Mouse (Mus musculus): Measurements from ENCODE around the gene Zfp456. TPM values are rescaled to one million over a fixed set of nuclear protein-coding genes. Genes with fewer than 3 reads are reported as not detected.
"Not testable (repeated sequence)": the region's sequence is repeated elsewhere in the genome, so short reads cannot be mapped to it uniquely, and the experiment has no call there.

Gene Zfp456
- total RNA-seq (2021), result under 1 TPM; 0.77 to 0.88 TPM

- DNase-seq, result peak; percentile 36 to 44
Observed at GRCm38 (mm10) chr13:67375050-67375911, at the start of gene Zfp456, which contains the start of gene Gm28041. Gene Zfp456, minus strand, starts transcription at chr13:67375810. Gene Gm28041, minus strand, starts transcription at chr13:67375733.

- DNase-seq, result not testable (repeated sequence)
Observed at GRCm38 (mm10) chr13:67422532-67422931, 46.9 kb upstream of the Zfp456 start.

GRCm38 (mm10) chr13:67421207-67421857 is 45.7 kb upstream of the Zfp456 start, which contains the start of gene Zfp459:
Gene Zfp459, minus strand, starts transcription at chr13:67421418.
- DNase-seq, result peak; percentile 19 to 25

- no peak for DNase-seq
Observed at GRCm38 (mm10) chr13:67420558-67421206, 45.1 kb upstream of the Zfp456 start.

GRCm38 (mm10) chr13:67416811-67417210 is 41.2 kb upstream of the Zfp456 start:
- DNase-seq, result no peak

GRCm38 (mm10) chr13:67415759-67416158 is 40.1 kb upstream of the Zfp456 start:
- DNase-seq, result no peak

GRCm38 (mm10) chr13:67413634-67414033 is 38.0 kb upstream of the Zfp456 start:
- not testable (repeated sequence) for DNase-seq

- peak; percentile 53 to 63 for DNase-seq
Observed at GRCm38 (mm10) chr13:67399183-67399903, 23.7 kb upstream of the Zfp456 start, which contains the start of gene Zfp429. Gene Zfp429, minus strand, starts transcription at chr13:67399819.

- DNase-seq, result not testable (repeated sequence)
Observed at GRCm38 (mm10) chr13:67376255-67376654, 645 bp upstream of the Zfp456 start.

GRCm38 (mm10) chr13:67360131-67360744 is 15.4 kb downstream of the Zfp456 start, which contains the start of the genes Gm28044 and Zfp953:
Gene Gm28044, minus strand, starts transcription at chr13:67360536.
Gene Zfp953, minus strand, starts transcription at chr13:67360605.
- DNase-seq, result peak; percentile 86 to 89

GRCm38 (mm10) chr13:67351854-67352253 is 23.8 kb downstream of the Zfp456 start:
- no peak for DNase-seq

- no peak for DNase-seq
Observed at GRCm38 (mm10) chr13:67343422-67343821, 32.2 kb downstream of the Zfp456 start.

GRCm38 (mm10) chr13:67332877-67333276 is 42.7 kb downstream of the Zfp456 start:
- no peak for DNase-seq

- DNase-seq, result peak; percentile 75 to 77
Observed at GRCm38 (mm10) chr13:67332019-67332724, 43.4 kb downstream of the Zfp456 start, which contains the start of gene Zfp595. Gene Zfp595, minus strand, starts transcription at chr13:67332570.

Other genes starting within 250 kb of the Zfp456 start
- 1 to 10 TPM; 5.1 to 5.8 TPM for gene Rsl1, start 202.6 kb downstream of the Zfp456 start, total RNA-seq (2021)
- gene Zfp455, start 181.3 kb downstream of the Zfp456 start, total RNA-seq (2021), result 1 to 10 TPM; 3.0 to 3.5 TPM
- gene Zfp458, start 97.3 kb downstream of the Zfp456 start, total RNA-seq (2021), result 10 to 100 TPM; 20.8 to 21.5 TPM
- gene Zfp457, start 69.3 kb downstream of the Zfp456 start, total RNA-seq (2021), result 1 to 10 TPM; 4.6 to 5.8 TPM
- gene Zfp595, start 43.2 kb downstream of the Zfp456 start, total RNA-seq (2021), result 1 to 10 TPM; 3.0 to 3.3 TPM
- gene Gm28044, start 15.3 kb downstream of the Zfp456 start, total RNA-seq (2021), result 1 to 10 TPM; 1.9 to 2.4 TPM
- 1 to 10 TPM in 1 of 2 experiments, under 1 TPM in 1; 1.00 to 1.1 TPM for gene Zfp953, start 15.2 kb downstream of the Zfp456 start, total RNA-seq (2021)
- gene Gm28041, start 77 bp downstream of the Zfp456 start, total RNA-seq (2021), result under 1 TPM; 0.50 to 0.56 TPM
- 1 to 10 TPM; 2.4 TPM for gene Zfp429, start 24.0 kb upstream of the Zfp456 start, total RNA-seq (2021)
- gene Zfp459, start 45.6 kb upstream of the Zfp456 start, total RNA-seq (2021), result 1 to 10 TPM; 2.5 to 2.9 TPM
- gene Zfp874a, start 75.8 kb upstream of the Zfp456 start, total RNA-seq (2021), result 10 to 100 TPM; 14.3 to 15.7 TPM
- 10 to 100 TPM; 18.4 to 20.2 TPM for gene Zfp874b, start 108.4 kb upstream of the Zfp456 start, total RNA-seq (2021)
- 1 to 10 TPM; 8.3 to 8.4 TPM for gene Zfp58, start 124.7 kb upstream of the Zfp456 start, total RNA-seq (2021)
- 1 to 10 TPM in 1 of 2 experiments, not detected in 1; 1.2 TPM for gene Gm26965, start 150.3 kb upstream of the Zfp456 start, total RNA-seq (2021)
- gene Zfp87, start 150.4 kb upstream of the Zfp456 start, total RNA-seq (2021), result 10 to 100 TPM; 23.8 to 24.5 TPM
- 10 to 100 TPM in 1 of 2 experiments, 1 to 10 TPM in 1; 9.9 to 10.8 TPM for gene Zfp748, start 178.0 kb upstream of the Zfp456 start, total RNA-seq (2021)
- 10 to 100 TPM in 1 of 2 experiments, 1 to 10 TPM in 1; 8.2 to 10.3 TPM for gene Zfp729b, start 233.9 kb upstream of the Zfp456 start, total RNA-seq (2021)